Mouse (Mus musculus) MEL-GATA-1-ER (cell line): ENCODE data around the gene Sh3bgrl.

ENCODE experiments used
- DNase-seq: peaks from one replicate; pipeline ENCODE4 v3.0.0-alpha.2; 2012; ENCODE audit warnings: low read depth; ENCODE audit errors: extremely low read depth

Sh3bgrl gene

GRCm38 (mm10) chrX:109131834-109132233, 36.7 kb downstream of the Sh3bgrl start:
- DNase-seq, result no peak

DNA sequence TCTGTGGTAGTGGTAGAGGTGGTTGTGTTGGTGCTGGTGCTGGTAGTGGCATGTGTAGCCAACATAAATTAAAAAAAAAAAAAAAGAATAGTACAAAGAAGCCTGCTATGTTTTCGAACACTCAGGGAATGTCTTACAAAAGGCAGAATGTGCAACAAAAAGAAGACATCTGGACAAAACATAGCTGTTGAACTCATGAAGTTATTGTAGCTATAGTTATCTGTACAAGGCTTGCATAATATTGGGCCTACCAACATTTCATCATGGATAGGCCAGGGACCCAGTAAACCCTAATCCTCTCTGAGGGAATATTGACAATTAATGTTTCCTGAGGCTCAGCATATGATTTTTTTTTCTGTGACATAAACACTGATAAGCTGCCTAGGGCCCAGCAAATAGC, 37.3 kb downstream of the Sh3bgrl start:
- no peak for DNase-seq

- DNase-seq, result no peak
Measured at GRCm38 (mm10) chrX:109133500-109133899, 38.3 kb downstream of the Sh3bgrl start.

GRCm38 (mm10) chrX:109136306-109136705, 41.1 kb downstream of the Sh3bgrl start:
- DNase-seq, result no peak

GRCm38 (mm10) chrX:109136820-109137219, 41.7 kb downstream of the Sh3bgrl start:
- DNase-seq, result no peak

GRCm38 (mm10) chrX:109137295-109137694, 42.1 kb downstream of the Sh3bgrl start:
- DNase-seq, result no peak

DNA sequence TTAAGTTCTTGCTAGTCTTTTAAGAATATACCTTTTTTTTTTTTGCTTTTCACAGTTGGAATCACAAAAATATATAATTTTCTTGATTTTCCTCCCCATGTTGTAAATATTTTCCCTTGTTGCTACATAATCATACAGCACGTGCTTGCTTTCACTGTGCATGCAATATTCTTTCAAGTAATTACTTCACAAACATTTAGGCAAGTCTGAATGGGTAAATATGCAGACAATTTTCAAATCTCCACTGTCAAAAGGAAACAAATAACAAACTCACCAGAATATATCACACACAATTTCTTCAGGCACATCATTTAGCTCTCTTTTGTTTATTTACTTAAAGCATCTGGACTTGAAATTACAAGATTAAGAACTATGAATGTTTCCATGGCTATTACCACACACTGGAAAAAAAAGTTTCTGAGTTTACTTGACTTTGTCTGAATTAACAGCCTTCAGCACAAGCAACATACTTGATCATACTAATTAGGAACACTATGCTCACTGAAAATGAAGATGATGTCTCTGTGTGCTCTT, 46.2 kb downstream of the Sh3bgrl start:
- no peak for DNase-seq

GRCm38 (mm10) chrX:109142281-109142680, 47.1 kb downstream of the Sh3bgrl start:
- DNase-seq, result no peak

DNA sequence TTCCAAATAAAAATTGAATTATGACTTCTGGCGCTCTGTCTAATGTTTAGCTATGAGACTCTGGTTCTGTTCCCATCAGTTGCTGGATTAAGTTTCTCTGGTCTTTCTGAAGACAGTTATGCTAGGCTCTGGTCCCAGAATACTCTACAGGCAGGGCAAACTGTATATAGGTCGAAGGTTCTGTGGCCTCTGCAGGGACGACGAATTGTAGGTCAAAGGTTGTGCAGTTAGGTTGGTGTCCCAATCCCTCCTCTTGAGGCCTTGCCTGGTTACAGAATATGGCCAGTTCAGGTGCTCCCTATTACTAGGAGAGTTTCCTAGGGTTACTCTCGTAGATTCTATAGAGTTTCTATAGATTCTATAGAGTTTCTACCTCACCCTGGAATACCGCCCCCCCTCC, 50.6 kb downstream of the Sh3bgrl start:
- no peak for DNase-seq

DNA sequence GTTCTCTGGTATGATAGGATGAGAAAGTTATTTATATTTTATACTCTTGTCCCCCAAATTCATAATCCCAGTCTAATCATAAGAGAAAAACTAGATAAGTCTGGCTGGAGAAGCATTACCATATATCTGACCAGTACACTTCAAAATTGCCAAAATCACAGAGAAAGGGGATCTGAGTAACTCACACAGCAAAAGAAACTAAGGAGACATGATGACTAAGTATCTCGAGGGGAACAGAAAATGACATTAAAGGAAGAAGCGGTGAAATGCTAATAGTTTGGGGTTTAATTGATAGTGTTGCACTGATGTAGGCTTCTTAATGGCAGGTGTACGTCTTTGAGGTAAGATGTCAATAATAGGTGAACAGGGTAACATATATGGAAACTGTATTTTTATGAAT, 51.9 kb downstream of the Sh3bgrl start:
- no peak for DNase-seq

- DNase-seq, result no peak
Measured at GRCm38 (mm10) chrX:109151228-109151627, 56.1 kb downstream of the Sh3bgrl start.

DNA sequence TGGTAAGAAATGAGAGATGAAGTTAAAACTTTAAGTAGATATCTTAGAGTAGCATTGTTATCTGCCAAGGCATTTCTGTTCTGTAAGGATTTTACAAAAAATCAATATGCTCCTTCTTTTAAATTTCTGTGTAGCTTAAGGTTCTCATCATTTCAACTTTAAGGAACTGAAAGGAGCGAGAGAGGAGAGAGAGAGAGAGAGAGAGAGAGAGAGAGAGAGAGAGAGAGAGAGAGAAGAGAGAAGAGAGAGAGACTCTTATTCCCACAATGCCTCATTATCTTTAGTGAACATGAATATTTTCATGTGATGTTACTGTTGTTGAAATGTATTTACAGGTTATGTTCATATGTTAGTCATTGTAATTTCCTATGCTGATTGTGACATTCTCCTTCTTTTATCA, 65.2 kb downstream of the Sh3bgrl start:
- DNase-seq, result no peak

GRCm38 (mm10) chrX:109160901-109161300, 65.7 kb downstream of the Sh3bgrl start:
- DNase-seq, result no peak

DNA sequence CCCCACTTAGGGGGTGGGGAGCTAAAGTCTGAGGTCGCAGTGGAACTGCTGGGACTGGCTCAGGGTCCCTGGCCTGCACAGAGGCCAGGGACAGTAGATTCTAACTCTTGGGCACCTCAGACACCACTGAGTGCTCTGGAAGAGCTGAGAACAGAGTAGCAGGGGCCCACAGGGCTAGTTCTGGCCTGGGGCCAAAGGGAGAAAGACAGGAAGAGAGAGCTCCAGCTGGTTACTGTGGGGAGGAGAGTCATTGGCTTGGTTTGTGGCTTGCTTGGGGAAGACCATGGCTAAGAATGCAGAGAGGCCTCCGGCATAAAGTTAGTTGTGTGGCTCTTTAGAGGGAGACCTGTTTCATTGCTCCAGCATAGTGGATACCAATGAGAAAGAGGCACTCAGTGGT, 79.9 kb downstream of the Sh3bgrl start:
- no peak for DNase-seq

- no peak for DNase-seq
Measured at GRCm38 (mm10) chrX:109175470-109175869, 80.3 kb downstream of the Sh3bgrl start.

DNA sequence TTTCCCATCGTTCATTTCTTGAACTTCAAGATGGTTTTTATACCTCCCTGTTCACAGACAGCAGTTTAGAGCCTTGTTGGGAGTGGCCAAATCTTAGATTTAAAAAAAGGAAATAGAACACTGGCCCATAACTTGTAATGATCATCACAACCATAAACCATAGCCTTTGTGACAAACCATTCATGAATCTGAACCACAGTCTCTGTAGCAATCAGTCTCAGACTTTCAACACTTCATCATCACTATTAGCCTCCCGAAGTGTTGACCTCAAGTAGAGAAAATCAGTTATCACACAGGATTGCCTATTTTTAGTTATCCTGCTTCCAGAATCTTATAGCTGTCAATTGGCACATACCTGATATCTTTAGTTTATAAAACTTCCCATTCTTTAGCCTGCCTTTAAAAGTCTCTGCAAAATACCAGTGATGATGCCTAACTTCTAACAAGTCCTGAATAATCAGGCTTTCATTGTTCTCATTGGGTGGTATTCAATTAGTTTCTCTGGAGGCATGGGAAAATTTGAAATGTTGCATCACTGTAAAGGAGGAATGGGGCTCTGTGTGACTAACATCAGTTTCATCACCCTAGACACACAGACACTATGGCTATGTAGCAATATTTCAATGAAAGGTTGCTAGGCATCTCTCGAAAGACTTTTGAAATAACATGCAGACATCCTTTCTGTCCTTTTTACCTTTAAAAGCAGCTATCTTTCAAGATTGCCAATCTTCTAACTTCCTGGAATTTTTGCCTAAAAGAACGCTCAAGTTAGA, 89.7 kb downstream of the Sh3bgrl start:
- no peak for DNase-seq

DNA sequence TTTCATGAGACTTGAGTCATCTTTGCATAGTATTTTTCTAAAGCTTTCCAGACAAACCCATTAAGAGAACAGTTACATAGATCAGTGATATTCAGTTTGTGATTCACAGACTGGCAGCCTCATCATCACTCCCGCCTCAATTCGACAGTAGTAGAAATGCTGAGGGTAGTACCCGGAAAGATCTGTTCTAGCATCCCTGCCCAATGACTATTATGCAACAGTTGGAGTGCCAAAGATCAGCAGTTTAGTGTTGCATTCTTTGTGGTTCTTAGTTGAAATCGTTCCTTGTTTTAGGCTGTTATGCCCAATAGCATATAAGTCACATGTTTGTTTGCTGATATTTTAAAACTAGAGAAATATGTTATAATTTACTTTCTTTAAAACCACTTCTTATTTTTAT, 94.4 kb downstream of the Sh3bgrl start:
- DNase-seq, result no peak

DNA sequence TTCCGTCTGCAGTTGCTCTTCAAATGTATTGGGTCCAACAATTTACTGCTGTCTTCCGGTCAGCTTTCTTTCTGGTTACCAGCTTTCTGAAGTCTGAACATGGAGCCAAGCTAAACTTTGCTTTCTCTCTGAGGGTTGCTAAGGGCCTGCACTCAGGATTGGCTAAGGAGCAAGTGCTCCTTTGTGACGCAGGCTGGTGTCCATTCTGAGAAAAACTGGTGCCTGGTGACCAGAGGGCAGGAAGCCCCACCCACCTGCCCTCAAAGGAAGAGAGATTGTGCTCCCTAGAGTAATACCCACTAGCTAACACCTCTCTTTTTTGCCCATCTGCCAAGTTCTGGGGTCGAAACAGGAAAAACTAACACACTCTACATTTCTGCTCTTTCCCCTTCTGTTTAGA, 95.8 kb downstream of the Sh3bgrl start:
- no peak for DNase-seq

- DNase-seq, result no peak
Measured at GRCm38 (mm10) chrX:109191436-109191835, 96.3 kb downstream of the Sh3bgrl start.

DNA sequence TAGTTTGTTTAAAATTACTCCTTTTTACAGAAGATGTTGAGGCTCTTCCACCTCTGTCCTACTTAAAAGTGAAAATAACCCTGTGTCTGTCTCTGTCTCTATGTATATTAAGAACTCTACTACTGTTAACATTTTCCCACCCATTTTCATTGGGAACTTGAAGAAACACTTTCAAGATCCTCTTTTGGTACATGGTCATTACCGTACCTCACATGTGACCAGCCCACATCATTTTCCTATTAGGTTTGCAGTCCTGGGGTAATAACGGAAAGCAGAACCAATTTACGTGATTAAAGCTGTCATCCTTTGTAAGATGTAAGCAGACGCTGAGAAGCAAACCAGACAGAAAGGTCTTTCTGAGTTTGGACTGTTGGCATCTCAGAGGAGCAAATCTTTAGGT, 101.3 kb downstream of the Sh3bgrl start, which contains the start of gene Gm6377:
TSS of gene Gm6377 (plus strand) at position 289 of the 400 bp plus-strand sequence.
- DNase-seq, result no peak

DNA sequence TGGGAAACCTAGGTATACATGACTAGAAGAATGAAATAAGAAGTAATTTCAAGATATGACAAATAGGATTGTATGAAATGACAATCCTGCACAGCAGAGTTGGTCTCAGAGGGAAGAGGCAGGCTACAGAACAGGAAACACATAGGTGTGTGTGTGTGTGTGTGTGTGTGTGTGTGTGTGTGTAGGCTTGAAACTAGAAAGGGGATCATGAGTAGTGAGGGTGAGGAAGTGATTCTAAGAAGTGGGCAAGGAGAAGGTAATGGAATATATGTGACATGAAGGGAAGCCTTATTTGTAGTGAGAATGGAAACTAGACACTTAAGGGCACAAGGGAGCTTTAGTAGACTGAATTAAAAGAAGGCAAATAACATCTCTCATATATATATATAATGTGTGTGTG, 112.7 kb downstream of the Sh3bgrl start:
- no peak for DNase-seq

- DNase-seq, result no peak
Measured at GRCm38 (mm10) chrX:109228720-109229119, 133.6 kb downstream of the Sh3bgrl start.

- DNase-seq, result no peak
Measured at GRCm38 (mm10) chrX:109235383-109236036, 140.3 kb downstream of the Sh3bgrl start.
